Mouse (Mus musculus) left cerebral cortex, postnatal 4 days (tissue): ENCODE measurements at regions not wholly inside any gene's neighbourhood (a gene's known extent, or its start where the extent isn't known, plus 50 kb on each side); places are given as distances from the start of the nearest gene placed in this dataset.

Experiments used
- DNase-seq: peaks from one replicate; pipeline ENCODE4 v3.0.0-alpha.2; 2022
- intact Hi-C: fragments of 180-260 bp; cut with DNase I; formaldehyde crosslinking; loops from one replicate; pipeline ENCODE4 v1.15.1; 2025

GRCm38 (mm10) chr10:67339371-67339929, 54.3 kb upstream of the Nrbf2 start:
- no peak for DNase-seq
- intact Hi-C loops: no loop called here

- intact Hi-C loops: no loop called here
- no peak for DNase-seq
Observed at GRCm38 (mm10) chr10:67344722-67345121, 59.6 kb upstream of the Nrbf2 start.

GRCm38 (mm10) chr10:67350956-67351355, 65.9 kb upstream of the Nrbf2 start:
- peak; percentile 48 for DNase-seq
- intact Hi-C loops: no loop called here

- intact Hi-C loops: no loop called here
- no peak for DNase-seq
Observed at GRCm38 (mm10) chr10:67360793-67361192, 75.7 kb upstream of the Nrbf2 start.

- DNase-seq: no peak
Observed at GRCm38 (mm10) chr10:67361281-67361680, 76.2 kb upstream of the Nrbf2 start.

GRCm38 (mm10) chr10:67364595-67364994, 79.5 kb upstream of the Nrbf2 start:
- intact Hi-C loops: no loop called here
- DNase-seq: no peak

More at GRCm38 (mm10) chr10:67361281-67361680, 76.2 kb upstream of the Nrbf2 start:
- intact Hi-C loops: no loop called here

- no peak for DNase-seq
- intact Hi-C loops: no loop called here
Observed at GRCm38 (mm10) chr10:67365158-67365557, 80.1 kb upstream of the Nrbf2 start.

- DNase-seq: no peak
- intact Hi-C loops: no loop called here
Observed at GRCm38 (mm10) chr10:67372569-67373161, 87.6 kb upstream of the Nrbf2 start.

- intact Hi-C loops: no loop called here
- no peak for DNase-seq
Observed at GRCm38 (mm10) chr10:67376638-67377037, 91.5 kb upstream of the Nrbf2 start.

- DNase-seq: no peak
Observed at GRCm38 (mm10) chr10:67377643-67378223, 92.6 kb upstream of the Nrbf2 start.

GRCm38 (mm10) chr10:67380174-67380573, 95.1 kb upstream of the Nrbf2 start:
- DNase-seq: no peak
- intact Hi-C loops: no loop called here

More at GRCm38 (mm10) chr10:67377643-67378223, 92.6 kb upstream of the Nrbf2 start:
- intact Hi-C loops: no loop called here

- intact Hi-C loops: no loop called here
- no peak for DNase-seq
Observed at GRCm38 (mm10) chr10:67383352-67383751, 98.2 kb upstream of the Nrbf2 start.

GRCm38 (mm10) chr10:67383802-67384567, 98.9 kb upstream of the Nrbf2 start:
- DNase-seq: no peak
- intact Hi-C loops: no loop called here

GRCm38 (mm10) chr10:67384568-67384958, 99.5 kb upstream of the Nrbf2 start:
- DNase-seq: no peak
- intact Hi-C loops: no loop called here

GRCm38 (mm10) chr10:67385966-67386365, 100.9 kb upstream of the Nrbf2 start:
- intact Hi-C loops: no loop called here
- no peak for DNase-seq

- intact Hi-C loops: no loop called here
- no peak for DNase-seq
Observed at GRCm38 (mm10) chr10:67388755-67389154, 103.7 kb upstream of the Nrbf2 start.

- intact Hi-C loops: no loop called here
- no peak for DNase-seq
Observed at GRCm38 (mm10) chr10:67400434-67400833, 115.3 kb upstream of the Nrbf2 start.

GRCm38 (mm10) chr10:67401409-67401808, 116.3 kb upstream of the Nrbf2 start:
- intact Hi-C loops: no loop called here
- no peak for DNase-seq

- intact Hi-C loops: no loop called here
- no peak for DNase-seq
Observed at GRCm38 (mm10) chr10:67417529-67417928, 117.7 kb upstream of the Egr2 start.

- no peak for DNase-seq
- intact Hi-C loops: no loop called here
Observed at GRCm38 (mm10) chr10:67420761-67421160, 114.5 kb upstream of the Egr2 start.

GRCm38 (mm10) chr10:67425407-67425806, 109.9 kb upstream of the Egr2 start:
- intact Hi-C loops: no loop called here
- no peak for DNase-seq

GRCm38 (mm10) chr10:67427220-67427619, 108.1 kb upstream of the Egr2 start:
- intact Hi-C loops: no loop called here
- DNase-seq: no peak
